Comparison of ENCODE assay signal across 8 mouse cellular contexts in the genomic region with DNA sequence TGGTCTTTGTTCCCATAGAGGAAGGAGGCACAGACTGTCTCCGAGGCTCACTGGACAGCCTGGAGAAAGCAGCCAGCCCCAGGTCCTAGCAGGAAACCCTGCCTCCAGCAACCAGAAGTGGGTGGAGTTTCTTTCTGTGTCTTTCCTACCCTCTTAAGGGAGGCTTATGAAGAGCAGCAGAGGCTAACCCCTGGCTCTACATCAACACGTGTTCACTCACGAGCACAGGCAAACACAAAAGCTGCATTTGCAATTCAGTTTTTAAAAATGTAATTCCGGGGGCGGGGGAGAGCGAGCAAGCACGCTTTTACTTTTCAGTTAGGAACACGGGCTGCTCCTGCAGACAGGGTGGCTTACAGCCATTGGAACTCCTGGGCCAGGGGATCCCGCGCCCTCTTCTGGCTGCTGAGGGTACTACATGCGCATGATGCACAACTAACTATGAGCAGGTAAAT. TPM values are rescaled to one million over a fixed set of nuclear protein-coding genes. Genes with fewer than 3 reads are reported as not detected.
DNase-seq lines count a peak whose midpoint lies in the region; ATAC-seq and TF ChIP-seq lines count a peak whose summit lies in the region.

No protein-coding gene starts in this region.

- no peak for TF ChIP-seq POLR2A in MEL (IDR thresholded peaks at IDR 0.05; ENCODE audit: control insufficient read depth in 1 of 2, insufficient read depth in 1 of 2, low read depth in 1 of 2, low read length in 2 of 2, poor library complexity in 1 of 2)

- peak; percentile 49 to 71 (median 51); a peak in 5 of 6 replicates for TF ChIP-seq CTCF in MEL (IDR thresholded peaks at IDR 0.05 in 2 of 3, conservative IDR thresholded peaks at IDR 0.05 in 1 of 3; ENCODE audit: control insufficient read depth in 1 of 3, insufficient read depth in 1 of 3, low read depth in 2 of 3, low read length in 3 of 3, poor library complexity in 1 of 3, severe bottlenecking in 1 of 3)
- peak; percentile 94 for TF ChIP-seq CTCF in lung, postnatal 0 days (IDR thresholded peaks at IDR 0.05)

- H3K9me3 ChIP-seq in MEL (replicated peaks; ENCODE audit: insufficient read depth, low read length) = no peaks in the 10 kb centered on the region
- H3K9me3 ChIP-seq in hindbrain, embryonic 11.5 days (ENCODE audit: control insufficient read depth, low read length) = no peaks in the 10 kb centered on the region
- no peaks in the 10 kb centered on the region for H3K9me3 ChIP-seq in lung, postnatal 0 days (ENCODE audit: low read length)

- TF ChIP-seq RAD21 in MEL (IDR thresholded peaks at IDR 0.05; ENCODE audit: low read depth, low read length) = no peak

- H3K9ac ChIP-seq in MEL (ENCODE audit: control insufficient read depth, low read depth, low read length, poor library complexity, severe bottlenecking) = peak overlapping the region; percentile 14; the same call in 1 of the 2 replicates
- H3K9ac ChIP-seq in hindbrain, embryonic 11.5 days (ENCODE audit: low read depth, low read length) = no peak overlapping the region
- no peak overlapping the region for H3K9ac ChIP-seq in lung, postnatal 0 days (replicated peaks; ENCODE audit: low read depth)

- ATAC-seq in hindbrain, embryonic 11.5 days (ENCODE audit: low FRiP score) = no peak
- peak; percentile 70 for ATAC-seq in lung, postnatal 0 days

- no peak for TF ChIP-seq EP300 in MEL (IDR thresholded peaks at IDR 0.05; ENCODE audit: low read depth in 1 of 2, low read length in 2 of 2)
- no peak for TF ChIP-seq EP300 in lung, postnatal 0 days (IDR thresholded peaks at IDR 0.05)

- peak overlapping the region; percentile 21; the same call in 1 of the 2 replicates for H3K4me2 ChIP-seq in hindbrain, embryonic 11.5 days (replicated peaks; ENCODE audit: low read depth, low read length)
- peak overlapping the region; percentile 52 for H3K4me2 ChIP-seq in lung, postnatal 0 days (replicated peaks; ENCODE audit: low read depth, low read length)

- no peaks in the 10 kb centered on the region for H3K27me3 ChIP-seq in MEL (ENCODE audit: control insufficient read depth in 1 of 2, insufficient read depth in 2 of 2, low read length in 2 of 2)
- peaks cover 3% of the 10 kb centered on the region; the same call in 1 of the 2 replicates for H3K27me3 ChIP-seq in hindbrain, embryonic 11.5 days (ENCODE audit: control insufficient read depth, insufficient read depth, low read length)
- H3K27me3 ChIP-seq in lung, postnatal 0 days (replicated peaks; ENCODE audit: insufficient read depth, low read length) = no peaks in the 10 kb centered on the region

- peak; percentile 76 for DNase-seq in MEL (ENCODE audit: low read depth, low spot score)
- peak; percentile 97 to 98 for DNase-seq in cerebellum, postnatal 14 days
- DNase-seq in frontal cortex, postnatal 10 days (ENCODE audit: low spot score in 2 of 2) = peak; percentile 78 to 85
- peak; percentile 88 for DNase-seq in hindbrain, embryonic 11.5 days (ENCODE audit: low spot score)
- DNase-seq in layer of hippocampus, postnatal 10 days (ENCODE audit: low spot score in 2 of 2) = peak; percentile 94
- peak; percentile 85 for DNase-seq in lung, postnatal 0 days (ENCODE audit: low spot score)
- peak; percentile 93 for DNase-seq in ovary, postnatal 14 days (ENCODE audit: low spot score)
- peak; percentile 91 for DNase-seq in thymus, postnatal 25 days

- H3K4me3 ChIP-seq in MEL (ENCODE audit: control insufficient read depth in 1 of 2, insufficient read depth in 1 of 2, low read depth in 2 of 2, low read length in 2 of 2) = no peak overlapping the region
- H3K4me3 ChIP-seq in hindbrain, embryonic 11.5 days (ENCODE audit: low read depth, low read length) = peak overlapping the region; percentile 15; the same call in 1 of the 2 replicates
- H3K4me3 ChIP-seq in lung, postnatal 0 days (ENCODE audit: low read depth, low read length) = peak overlapping the region; percentile 25; the same call in 1 of the 2 replicates

- 1% methylated on average over 11 of the region's 11 CpGs for WGBS in hindbrain, embryonic 11.5 days
- under 1% methylated on average over 11 of the region's 11 CpGs for WGBS in lung, postnatal 0 days

- H3K27ac ChIP-seq in MEL (ENCODE audit: control insufficient read depth, low read depth, low read length) = no peak overlapping the region
- H3K27ac ChIP-seq in hindbrain, embryonic 11.5 days (ENCODE audit: low read depth, low read length) = no peak overlapping the region
- H3K27ac ChIP-seq in lung, postnatal 0 days (ENCODE audit: low read length) = peak overlapping the region; percentile 43

- H3K36me3 ChIP-seq in MEL (ENCODE audit: control insufficient read depth in 1 of 2, insufficient read depth in 2 of 2, low read length in 2 of 2) = peaks cover 0 to 2% of the 10 kb centered on the region in 2 experiments; a peak in 2 of 4 replicates
- H3K36me3 ChIP-seq in hindbrain, embryonic 11.5 days (ENCODE audit: control insufficient read depth, insufficient read depth, low read length) = no peaks in the 10 kb centered on the region
- H3K36me3 ChIP-seq in lung, postnatal 0 days (ENCODE audit: insufficient read depth, low read length) = 0 out of 2 replicates have a peak, but pooled peaks cover 3% of the 10 kb centered on the region

- peaks cover 2% of the 10 kb centered on the region; the same call in 1 of the 2 replicates for H3K79me2 ChIP-seq in MEL (ENCODE audit: control insufficient read depth, insufficient read depth, low read length, poor library complexity)

- peaks cover 0 to 7% of the 10 kb centered on the region in 2 experiments for H3K4me1 ChIP-seq in MEL (ENCODE audit: control insufficient read depth in 1 of 2, insufficient read depth in 2 of 2, low read length in 2 of 2)
- H3K4me1 ChIP-seq in hindbrain, embryonic 11.5 days (replicated peaks; ENCODE audit: control insufficient read depth, insufficient read depth, low read length) = peaks cover 2% of the 10 kb centered on the region; the same call in 1 of the 2 replicates
- 0 out of 2 replicates have a peak, but pooled peaks cover 10% of the 10 kb centered on the region for H3K4me1 ChIP-seq in lung, postnatal 0 days (ENCODE audit: insufficient read depth, low read depth, low read length)

TF ChIP-seq in MEL, 35 proteins besides CTCF, POLR2A, EP300 and RAD21 (continues in another document):
- TF ChIP-seq NELFE (IDR thresholded peaks at IDR 0.05; ENCODE audit: low read depth, low read length) (no peak), TCF12 (IDR thresholded peaks at IDR 0.05; ENCODE audit: low read depth, low read length) (no peak), JUND (IDR thresholded peaks at IDR 0.05; ENCODE audit: low read depth, low read length) (no peak), ZKSCAN1 (IDR thresholded peaks at IDR 0.05; ENCODE audit: low read depth, low read length) (no peak), POLR2AphosphoS5 (IDR thresholded peaks at IDR 0.05; ENCODE audit: borderline replicate concordance, low read depth, low read length) (no peak), POLR2AphosphoS2 (IDR thresholded peaks at IDR 0.05; ENCODE audit: low read length) (no peak), RCOR1 (IDR thresholded peaks at IDR 0.05; ENCODE audit: low read depth, low read length) (no peak), ZMIZ1 (IDR thresholded peaks at IDR 0.05; ENCODE audit: low read depth, low read length) (no peak), USF1 (IDR thresholded peaks at IDR 0.05; ENCODE audit: low read depth, low read length) (no peak), ZNF384 (IDR thresholded peaks at IDR 0.05; ENCODE audit: low read depth, low read length) (no peak), TBP (IDR thresholded peaks at IDR 0.05; ENCODE audit: low read depth, low read length) (no peak)

RNA-seq across cellular contexts. Expression of a gene that starts 3.1 kb away (rescaled TPM):
- total RNA-seq in MEL (2012; rRNA removed) = 9.0 and 12.5 TPM in 2 replicates
- polyA plus RNA-seq in MEL (2012; ENCODE audit: insufficient read depth in 1 of 2, insufficient read length in 2 of 2, low read depth in 1 of 2, low replicate concordance in 2 of 2, missing spikeins in 1 of 2) = 10 to 100 TPM in 1 of 2 experiments, not detected in 1; 26.5 TPM
- polyA plus RNA-seq in hindbrain, embryonic 11.5 days (2014; fragmentation: Nextera tagmentation; extraction: Ambion mirVana) = 3.2 and 5.0 TPM in 2 replicates
- 100 to 1,000 TPM in 1 of 2 experiments, 10 to 100 TPM in 1; 99.1 to 104 TPM for total RNA-seq in layer of hippocampus, postnatal 10 days (2021)
- polyA plus RNA-seq in lung, postnatal 0 days (2015; fragmentation: Nextera tagmentation; extraction: Ambion mirVana) = 13.4 and 14.4 TPM in 2 replicates

RNA-seq across cellular contexts. Expression of a gene that starts 15.7 kb away (rescaled TPM):
- 44.3 and 58.3 TPM in 2 replicates for total RNA-seq in MEL (2012; rRNA removed)
- 100 to 1,000 TPM in 1 of 2 experiments, not detected in 1; 109 TPM for polyA plus RNA-seq in MEL (2012; ENCODE audit: insufficient read depth in 1 of 2, insufficient read length in 2 of 2, low read depth in 1 of 2, low replicate concordance in 2 of 2, missing spikeins in 1 of 2)
- 12.9 and 13.4 TPM in 2 replicates for polyA plus RNA-seq in hindbrain, embryonic 11.5 days (2014; fragmentation: Nextera tagmentation; extraction: Ambion mirVana)
- total RNA-seq in layer of hippocampus, postnatal 10 days (2021) = 10 to 100 TPM; 41.9 to 47.1 TPM
- polyA plus RNA-seq in lung, postnatal 0 days (2015; fragmentation: Nextera tagmentation; extraction: Ambion mirVana) = 32.0 and 38.9 TPM in 2 replicates

RNA-seq across cellular contexts. Expression of a gene that starts 18.9 kb away (rescaled TPM):
- total RNA-seq in MEL (2012; rRNA removed) = 0.12 TPM in 1 of 2 replicates, not detected in the other
- under 1 TPM in 1 of 2 experiments, not detected in 1; 0.13 TPM for polyA plus RNA-seq in MEL (2012; ENCODE audit: insufficient read depth in 1 of 2, insufficient read length in 2 of 2, low read depth in 1 of 2, low replicate concordance in 2 of 2, missing spikeins in 1 of 2)
- polyA plus RNA-seq in hindbrain, embryonic 11.5 days (2014; fragmentation: Nextera tagmentation; extraction: Ambion mirVana) = 23.4 and 23.9 TPM in 2 replicates
- total RNA-seq in layer of hippocampus, postnatal 10 days (2021) = 100 to 1,000 TPM; 109 TPM
- polyA plus RNA-seq in lung, postnatal 0 days (2015; fragmentation: Nextera tagmentation; extraction: Ambion mirVana) = 31.7 and 36.3 TPM in 2 replicates

RNA-seq across cellular contexts. Expression of a gene that starts 27.1 kb away (rescaled TPM):
- total RNA-seq in MEL (2012; rRNA removed) = 0.12 and 0.13 TPM in 2 replicates
- under 1 TPM in 1 of 2 experiments, not detected in 1; 0.11 TPM for polyA plus RNA-seq in MEL (2012; ENCODE audit: insufficient read depth in 1 of 2, insufficient read length in 2 of 2, low read depth in 1 of 2, low replicate concordance in 2 of 2, missing spikeins in 1 of 2)
- polyA plus RNA-seq in hindbrain, embryonic 11.5 days (2014; fragmentation: Nextera tagmentation; extraction: Ambion mirVana) = 0.37 and 0.42 TPM in 2 replicates
- under 1 TPM; 0.45 to 0.64 TPM for total RNA-seq in layer of hippocampus, postnatal 10 days (2021)
- not detected in 2 replicates for polyA plus RNA-seq in lung, postnatal 0 days (2015; fragmentation: Nextera tagmentation; extraction: Ambion mirVana)

RNA-seq across cellular contexts. Expression of a gene that starts 28.0 kb away (rescaled TPM):
- total RNA-seq in MEL (2012; rRNA removed) = 0.56 and 0.58 TPM in 2 replicates
- under 1 TPM in 1 of 2 experiments, not detected in 1; 0.22 TPM for polyA plus RNA-seq in MEL (2012; ENCODE audit: insufficient read depth in 1 of 2, insufficient read length in 2 of 2, low read depth in 1 of 2, low replicate concordance in 2 of 2, missing spikeins in 1 of 2)
- 2.1 and 2.6 TPM in 2 replicates for polyA plus RNA-seq in hindbrain, embryonic 11.5 days (2014; fragmentation: Nextera tagmentation; extraction: Ambion mirVana)
- total RNA-seq in layer of hippocampus, postnatal 10 days (2021) = 1 to 10 TPM; 6.4 to 7.1 TPM
- not detected in 2 replicates for polyA plus RNA-seq in lung, postnatal 0 days (2015; fragmentation: Nextera tagmentation; extraction: Ambion mirVana)

Comparison
In these comparisons a context has a peak if more than half of its experiments do, and no peak if none do; other contexts are left out.
1. H3K4me3 ChIP-seq: peak in hindbrain, embryonic 11.5 days (single experiment) and lung, postnatal 0 days (single experiment); none in MEL (0 of 2).
2. RNA of a gene that starts 18.9 kb away (polyA plus RNA-seq): 31.7 to 36.3 TPM in lung, postnatal 0 days and 23.4 to 23.9 TPM in hindbrain, embryonic 11.5 days; 0.13 TPM in MEL; every median in the first group is over 10 times any median in the second.
3. Peak in every context shown above with its lines, with median percentiles within 50 percentile points of each other: DNase-seq.